Mouse (Mus musculus) embryonic facial prominence, embryonic 11.5 days (tissue): ENCODE measurements around the gene Ddx31. TPM values are rescaled to one million over a fixed set of nuclear protein-coding genes. Genes with fewer than 3 reads are reported as not detected.
A peak's percentile ranks its signal among the peaks of the same experiment; 100 is the strongest.

ENCODE experiments used
- ATAC-seq: fragments of 200-750 bp; cut with Nextera tagmentation; replicated peaks from 2 replicates; pipeline ENCODE4 v1.8.0; 2017; ENCODE audit warnings: low read depth; ENCODE audit not compliant: insufficient number of reproducible peaks, low FRiP score, low TSS enrichment
- DNase-seq: peaks from one replicate; pipeline ENCODE4 v3.0.0-alpha.2; 2015; ENCODE audit warnings: low spot score
- H3K27ac ChIP-seq: fragments of 300-500 bp; sonication (generic); replicated peaks from 2 replicates; pipeline ENCODE4 v1.5.1; 2014; ENCODE audit warnings: mild to moderate bottlenecking, low read depth, low read length, control low read depth
- H3K27me3 ChIP-seq: fragments of 300-500 bp; sonication (generic); 2 replicates; pipeline ENCODE4 v1.6.1; 2014; ENCODE audit warnings: mild to moderate bottlenecking, low read length, moderate library complexity, mixed read lengths; ENCODE audit not compliant: control insufficient read depth, insufficient read depth
- H3K36me3 ChIP-seq: fragments of 300-500 bp; sonication (generic); replicated peaks from 2 replicates; pipeline ENCODE4 v1.6.1; 2014; ENCODE audit warnings: low read depth, mild to moderate bottlenecking, low read length, moderate library complexity, mixed read lengths; ENCODE audit not compliant: control insufficient read depth, insufficient read depth
- H3K4me1 ChIP-seq: fragments of 300-500 bp; sonication (generic); 2 replicates; pipeline ENCODE4 v1.6.1; 2014; ENCODE audit warnings: low read length, mixed read lengths; ENCODE audit not compliant: control insufficient read depth, insufficient read depth
- H3K4me2 ChIP-seq: fragments of 300-500 bp; sonication (generic); 2 replicates; pipeline ENCODE4 v1.6.1; 2014; ENCODE audit warnings: low read depth, mild to moderate bottlenecking, control low read depth, low read length, moderate library complexity
- H3K4me3 ChIP-seq: fragments of 300-500 bp; sonication (generic); 2 replicates; pipeline ENCODE4 v1.5.1; 2014; ENCODE audit warnings: low read depth, low read length, control low read depth
- H3K9ac ChIP-seq: fragments of 300-500 bp; sonication (generic); replicated peaks from 2 replicates; pipeline ENCODE4 v1.6.1; 2014; ENCODE audit warnings: mild to moderate bottlenecking, control low read depth, low read length
- H3K9me3 ChIP-seq: fragments of 300-500 bp; sonication (generic); replicated peaks from 2 replicates; pipeline ENCODE4 v1.6.1; 2016; ENCODE audit warnings: mild to moderate bottlenecking, low read length, inconsistent platforms, mixed read lengths; ENCODE audit not compliant: control insufficient read depth
- WGBS: fragments of 180-500 bp; shearing (Covaris S2); extraction: QIAGEN DNeasy Blood & Tissue Kit; methylation state at CpG from one replicate; pipeline ENCODE4 v1.1.7; 2014; 5-methylcytosine and 5-hydroxymethylcytosine counted together
- polyA plus RNA-seq: library from polyadenylated mRNA; unstranded; fragments of >200 nt; fragmentation: Nextera tagmentation; extraction: Ambion mirVana; gene quantifications from 2 replicates; pipeline ENCODE4 v1.2.1, GENCODE M21; 2014

The Ddx31 gene
- 18.6 and 20.0 TPM in 2 replicates for polyA plus RNA-seq

DNA sequence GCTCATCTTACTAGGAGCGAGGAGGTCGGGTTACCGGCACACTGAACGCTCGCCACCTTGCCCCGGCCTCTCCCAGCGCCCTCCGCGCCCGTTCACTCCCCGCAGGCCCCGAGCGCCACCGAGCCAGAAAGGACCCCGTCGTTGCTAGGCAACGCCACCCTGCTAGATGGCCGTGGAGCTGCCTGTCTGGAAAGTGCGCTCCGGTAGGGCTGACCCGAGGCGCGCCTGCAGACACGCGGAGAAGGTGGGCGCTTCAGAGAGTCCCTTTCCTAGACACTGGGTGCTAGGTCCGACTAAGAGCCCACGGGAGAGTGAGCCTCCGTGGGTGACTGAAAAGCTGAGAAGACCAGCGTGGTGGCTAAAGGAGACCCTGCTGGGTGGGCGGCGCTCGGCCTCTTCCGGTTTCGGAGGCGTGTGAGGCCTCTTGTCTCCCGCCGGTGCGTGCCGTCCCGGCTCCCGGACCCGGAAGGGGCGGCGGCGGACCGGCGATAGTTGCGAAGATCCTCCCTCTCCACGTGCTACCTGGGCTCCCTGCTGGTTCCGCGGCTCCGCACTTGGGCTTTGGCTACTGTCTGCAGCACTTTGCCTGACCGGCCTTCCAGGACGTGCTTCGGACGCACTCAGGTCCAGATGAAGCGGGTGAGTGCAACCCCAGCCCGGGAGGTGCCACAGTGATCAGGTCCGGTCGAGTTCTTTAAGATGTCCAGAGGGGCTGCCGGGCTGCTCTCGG is at the start of gene Ddx31, which contains the start of gene Gtf3c4:
Gene Ddx31 (plus strand): TSS at position 185 of the 730 bp plus-strand sequence.
Gene Gtf3c4 (minus strand): TSS at position 139 of the 730 bp plus-strand sequence.
- H3K4me1 ChIP-seq: no peaks in the 10 kb centered on the region
- H3K9me3 ChIP-seq: no peaks in the 10 kb centered on the region
- H3K27me3 ChIP-seq: no peaks in the 10 kb centered on the region
- peak within 1 kb of the TSS; percentile 91 for H3K9ac ChIP-seq
- DNase-seq (peak; percentile 95), ATAC-seq (peak; percentile 92)
- H3K36me3 ChIP-seq: no peaks in the 10 kb centered on the region
- H3K27ac ChIP-seq: peak within 1 kb of the TSS; percentile 78
- H3K4me3 ChIP-seq: peak within 1 kb of the TSS; percentile 99
- H3K4me2 ChIP-seq: peak within 1 kb of the TSS; percentile 76
- under 1% methylated on average over 58 of the region's 63 CpGs for WGBS

DNA sequence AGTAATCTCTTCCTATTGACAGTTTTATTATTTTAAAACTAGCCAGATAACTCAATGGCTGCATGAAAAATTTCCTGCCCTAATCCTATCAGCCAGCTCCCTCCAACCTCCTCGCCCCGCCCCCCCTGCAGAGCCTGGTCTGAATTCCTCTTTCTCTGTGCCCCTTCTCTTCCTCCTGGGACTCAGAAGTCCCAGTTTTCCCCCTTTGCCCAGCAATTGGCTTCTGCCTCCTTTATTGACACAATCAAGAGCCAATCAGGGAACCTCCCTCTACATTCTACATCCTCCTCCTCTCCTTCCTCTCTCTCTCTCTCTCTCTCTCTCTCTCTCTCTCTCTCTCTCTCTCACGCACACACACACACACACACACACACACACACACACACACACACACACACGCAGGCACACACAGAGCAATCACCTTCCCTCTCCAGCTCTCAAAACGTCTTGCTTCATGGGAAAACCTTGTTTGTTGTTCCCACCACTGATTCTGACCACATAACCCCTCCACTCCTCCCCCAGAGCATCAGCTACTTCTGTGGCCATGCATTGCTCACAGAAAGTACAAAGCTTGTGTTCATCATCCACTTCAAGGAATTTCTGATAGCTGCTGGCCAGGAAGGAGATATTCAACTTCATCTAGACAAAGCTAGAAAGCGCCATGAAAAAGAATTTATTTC is 47.1 kb upstream of the Ddx31 start:
- 26% methylated on average over 5 of the region's 6 CpGs for WGBS
- ATAC-seq: peak; percentile 69; the same call in 1 of the 2 replicates
- no peaks in the 10 kb centered on the region for H3K9me3 ChIP-seq
- H3K27me3 ChIP-seq: no peaks in the 10 kb centered on the region
- H3K36me3 ChIP-seq: no peaks in the 10 kb centered on the region
- H3K27ac ChIP-seq: no peak overlapping the region
- H3K4me1 ChIP-seq: no peaks in the 10 kb centered on the region; the same call in 1 of the 2 replicates
- H3K4me3 ChIP-seq: no peak overlapping the region
- H3K9ac ChIP-seq: no peak overlapping the region
- H3K4me2 ChIP-seq: no peak overlapping the region
- DNase-seq: peak; percentile 90

DNA sequence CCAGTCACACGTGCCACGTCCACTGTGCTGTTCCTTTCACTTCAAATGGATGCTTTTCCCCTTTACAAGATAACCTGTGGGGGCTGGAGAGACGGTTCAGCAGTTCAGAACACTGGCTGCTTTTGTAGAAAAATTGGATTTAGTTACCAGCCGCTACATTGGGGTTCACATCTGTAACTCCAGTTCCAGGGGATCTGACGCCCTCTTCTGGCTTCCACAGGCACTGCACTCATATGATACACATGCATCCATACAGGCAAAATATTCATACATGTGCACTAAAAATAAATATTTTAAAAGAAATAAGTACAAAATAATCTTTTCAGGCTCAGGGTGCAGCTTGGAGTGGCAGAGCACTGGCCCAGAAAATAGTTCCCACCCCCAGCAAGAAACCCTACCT is 45.6 kb upstream of the Ddx31 start:
- WGBS: 74% methylated on average over 5 of the region's 5 CpGs
- no peak for DNase-seq
- Histone ChIP-seq H3K9ac (no peak overlapping the region), H3K4me3 (no peak overlapping the region), H3K27me3 (no peaks in the 10 kb centered on the region), H3K27ac (no peak overlapping the region), H3K36me3 (no peaks in the 10 kb centered on the region), H3K4me2 (no peak overlapping the region), H3K9me3 (no peaks in the 10 kb centered on the region), H3K4me1 (no peaks in the 10 kb centered on the region; the same call in 1 of the 2 replicates)
- no peak for ATAC-seq

DNA sequence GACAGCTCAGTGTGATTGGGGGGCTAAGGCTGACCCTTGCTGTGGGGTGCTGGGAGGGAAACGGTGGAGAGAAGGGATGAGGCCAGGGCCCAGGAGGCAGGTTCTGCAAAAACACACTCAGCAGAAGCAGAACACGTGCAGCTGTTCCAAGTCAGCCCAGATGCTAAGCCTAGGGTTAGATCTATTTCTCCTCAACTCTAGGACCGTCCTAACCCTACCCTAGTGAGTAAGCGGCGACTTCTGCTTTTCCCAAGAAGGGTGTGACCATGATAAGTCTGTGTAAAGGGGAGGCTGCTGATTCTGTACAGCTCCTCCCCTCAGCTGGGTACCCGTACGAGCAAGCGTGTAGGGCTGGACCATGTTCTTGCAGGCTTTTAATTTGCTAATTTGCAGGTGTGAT is 43.9 kb upstream of the Ddx31 start:
- Histone ChIP-seq H3K36me3 (no peaks in the 10 kb centered on the region), H3K27me3 (no peaks in the 10 kb centered on the region), H3K4me1 (no peaks in the 10 kb centered on the region; the same call in 1 of the 2 replicates), H3K9ac (no peak overlapping the region), H3K27ac (no peak overlapping the region), H3K9me3 (no peaks in the 10 kb centered on the region), H3K4me3 (no peak overlapping the region), H3K4me2 (no peak overlapping the region)
- WGBS: 75% methylated on average over 8 of the region's 8 CpGs
- no peak for ATAC-seq
- DNase-seq: no peak

DNA sequence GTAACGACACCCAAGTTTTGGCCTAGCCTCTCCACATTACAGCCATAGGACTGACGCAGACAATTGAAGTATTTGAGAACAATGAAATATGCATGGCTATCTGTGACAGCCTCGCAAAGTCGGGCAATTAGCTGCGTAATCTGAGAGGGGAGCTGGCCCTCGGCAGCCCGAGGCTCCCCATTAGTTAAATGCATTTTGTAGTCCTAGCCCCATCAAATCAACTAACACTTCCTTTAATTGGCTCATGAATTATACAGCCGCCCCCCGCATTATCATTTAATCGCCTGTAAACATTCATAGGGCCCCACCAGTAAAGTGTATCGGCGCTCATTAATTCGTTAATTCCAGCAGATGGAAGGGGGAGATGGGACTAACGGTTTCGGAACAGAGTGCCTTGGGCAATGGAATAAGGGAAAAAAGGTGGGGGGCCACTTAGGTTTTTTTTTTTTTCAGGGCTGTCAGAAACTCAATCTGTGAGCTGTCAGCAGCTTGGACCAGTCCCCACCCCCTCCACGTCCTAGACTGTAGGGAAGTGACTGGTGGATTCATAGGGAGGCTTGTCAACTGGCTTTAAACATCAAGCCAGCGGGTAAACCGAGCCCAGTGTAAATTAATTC is 42.6 kb upstream of the Ddx31 start:
- no peaks in the 10 kb centered on the region for H3K27me3 ChIP-seq
- H3K4me2 ChIP-seq: no peak overlapping the region
- DNase-seq (no peak), ATAC-seq (no peak)
- no peaks in the 10 kb centered on the region; the same call in 1 of the 2 replicates for H3K4me1 ChIP-seq
- no peaks in the 10 kb centered on the region for H3K36me3 ChIP-seq
- no peak overlapping the region for H3K9ac ChIP-seq
- no peak overlapping the region for H3K4me3 ChIP-seq
- H3K9me3 ChIP-seq: no peaks in the 10 kb centered on the region
- WGBS: 39% methylated on average over 18 of the region's 18 CpGs
- no peak overlapping the region for H3K27ac ChIP-seq

DNA sequence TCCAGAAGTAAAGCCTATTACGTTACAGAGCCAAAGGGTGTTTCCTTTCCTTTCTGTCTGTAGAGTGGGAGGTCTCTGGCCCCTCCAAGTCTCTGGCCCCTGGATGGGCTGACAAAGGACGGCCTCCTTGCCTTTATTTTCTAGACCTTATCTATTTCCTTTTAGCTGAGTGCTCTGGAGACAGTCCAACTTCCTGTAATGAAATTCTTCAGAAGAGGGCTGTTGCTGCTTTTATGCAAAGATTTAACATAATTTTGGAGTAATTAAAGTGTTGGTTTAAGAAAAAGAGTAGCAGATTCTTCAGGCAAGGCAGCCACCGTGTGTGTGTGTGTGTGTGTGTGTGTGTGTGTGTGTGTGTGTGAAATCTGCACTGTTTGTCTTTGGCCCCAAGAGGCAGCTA is 41.8 kb upstream of the Ddx31 start:
- WGBS: 42% methylated on average over 3 of the region's 3 CpGs
- Histone ChIP-seq H3K4me1 (no peaks in the 10 kb centered on the region; the same call in 1 of the 2 replicates), H3K9me3 (no peaks in the 10 kb centered on the region), H3K27me3 (no peaks in the 10 kb centered on the region), H3K27ac (no peak overlapping the region), H3K4me2 (no peak overlapping the region), H3K9ac (no peak overlapping the region), H3K4me3 (no peak overlapping the region), H3K36me3 (no peaks in the 10 kb centered on the region)
- no peak for DNase-seq
- ATAC-seq: no peak

DNA sequence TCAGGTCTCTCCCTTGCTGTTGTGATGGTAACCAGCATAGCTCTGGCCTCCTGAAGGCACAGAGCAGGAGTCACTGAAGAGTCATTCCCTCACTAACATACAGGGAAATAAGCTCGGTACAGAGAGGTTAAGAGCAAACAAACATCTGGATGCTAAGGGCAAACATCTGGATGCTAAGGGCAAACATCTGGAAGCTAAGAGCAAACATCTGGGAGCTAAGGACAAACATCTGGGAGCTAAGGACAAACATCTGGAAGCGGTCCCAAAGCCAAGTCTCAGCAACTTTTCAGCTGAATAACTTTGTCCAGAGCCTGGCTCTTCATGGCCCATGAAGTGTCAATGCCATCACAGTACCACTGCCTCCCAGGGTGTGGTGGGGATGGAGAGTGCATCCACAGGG is 40.6 kb upstream of the Ddx31 start:
- no peak overlapping the region for H3K27ac ChIP-seq
- H3K36me3 ChIP-seq: no peaks in the 10 kb centered on the region
- no peak overlapping the region for H3K4me2 ChIP-seq
- no peaks in the 10 kb centered on the region; the same call in 1 of the 2 replicates for H3K4me1 ChIP-seq
- no peaks in the 10 kb centered on the region for H3K9me3 ChIP-seq
- H3K4me3 ChIP-seq: no peak overlapping the region
- H3K9ac ChIP-seq: no peak overlapping the region
- 49% methylated on average over 2 of the region's 2 CpGs for WGBS
- H3K27me3 ChIP-seq: no peaks in the 10 kb centered on the region
- DNase-seq (peak; percentile 70), ATAC-seq (no peak)
